ENCODE assay signal across 8 mouse cellular contexts in the genomic region with DNA sequence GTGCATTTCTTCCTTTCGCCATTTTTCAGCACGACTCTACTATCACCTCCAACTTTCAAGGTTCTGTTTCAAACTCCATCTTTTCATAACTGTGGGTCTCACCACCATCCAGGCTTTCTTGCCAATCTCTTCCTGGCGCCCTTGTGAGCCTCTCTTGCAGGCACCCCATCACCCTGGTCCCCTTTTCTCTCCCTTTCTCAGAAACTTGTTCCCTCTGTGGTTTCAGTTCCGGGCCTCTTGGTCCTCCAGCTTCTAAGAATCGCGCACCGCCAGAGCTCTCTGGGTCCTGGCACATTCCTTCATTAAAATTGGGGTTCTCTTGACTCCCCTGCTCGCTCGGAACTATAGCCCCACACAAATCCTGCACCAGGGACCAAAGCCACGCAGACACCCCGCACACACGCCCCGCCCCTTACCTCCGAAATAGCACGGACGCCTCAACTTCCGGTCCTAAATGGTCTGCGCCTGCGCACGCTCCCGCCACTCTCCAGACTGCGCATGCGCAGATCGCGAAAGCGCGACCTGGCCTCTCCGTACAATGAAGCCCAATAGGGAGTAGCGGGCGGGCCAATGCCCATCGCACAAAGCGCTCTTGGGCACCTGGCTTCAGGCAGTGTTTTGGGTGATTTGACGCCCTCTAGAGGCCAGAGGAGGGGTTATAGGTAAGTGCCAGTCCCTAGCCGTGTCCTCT. TPM values are rescaled to one million over a fixed set of nuclear protein-coding genes. Genes with fewer than 3 reads are reported as not detected.
DNase-seq lines count a peak whose midpoint lies in the region; ATAC-seq and TF ChIP-seq lines count a peak whose summit lies in the region.

A gene (minus strand): TSS at position 456 of the 691 bp plus-strand sequence.

- peak within 1 kb of the TSS; percentile 61 for H3K4me3 ChIP-seq in cortical plate, adult 2 months (ENCODE audit: insufficient read depth, low read length)
- H3K4me3 ChIP-seq in megakaryocyte, embryonic 14.5 days (replicated peaks) = peak within 1 kb of the TSS; percentile 93

- H3K9me3 ChIP-seq in megakaryocyte, embryonic 14.5 days = no peaks in the 10 kb centered on the region

- peak; percentile 93 for ATAC-seq in activated CD4-positive, CD25-positive, alpha-beta regulatory T cell, adult 4 months

- peaks cover 28% of the 10 kb centered on the region for H3K36me3 ChIP-seq in megakaryocyte, embryonic 14.5 days (replicated peaks; ENCODE audit: low read length)

- peak; percentile 71 for TF ChIP-seq POLR2A in cortical plate, adult 2 months (IDR thresholded peaks at IDR 0.05; ENCODE audit: extremely low read depth, insufficient read depth, low read length)

- no peaks in the 10 kb centered on the region for H3K4me1 ChIP-seq in cortical plate, adult 2 months (ENCODE audit: control insufficient read depth, insufficient read depth, low read length)
- H3K4me1 ChIP-seq in megakaryocyte, embryonic 14.5 days = peaks cover 29% of the 10 kb centered on the region

- H3K27me3 ChIP-seq in megakaryocyte, embryonic 14.5 days (replicated peaks) = no peaks in the 10 kb centered on the region

- peak; percentile 92 to 95 for DNase-seq in gastrocnemius, adult 8-10 months (ENCODE audit: low spot score in 2 of 2)
- DNase-seq in hindlimb bud, embryonic 11.5 days (ENCODE audit: extremely low spot score, low read depth, low spot score) = peak; percentile 97
- DNase-seq in left cerebral cortex, adult 8-10 months (ENCODE audit: low spot score in 2 of 2) = peak; percentile 93 to 95
- peak; percentile 96 to 97 for DNase-seq in right cerebral cortex, postnatal 10 days (ENCODE audit: low spot score in 2 of 2)
- DNase-seq in urinary bladder, postnatal 25 days (ENCODE audit: low spot score) = peak; percentile 96

- TF ChIP-seq CTCF in cortical plate, adult 2 months (IDR thresholded peaks at IDR 0.05; ENCODE audit: extremely low read depth, insufficient read depth, low read length) = peak; percentile 23; the same call in 1 of the 2 replicates

- H3K27ac ChIP-seq in cortical plate, adult 2 months (ENCODE audit: insufficient read depth, low read length) = peak within 1 kb of the TSS; percentile 50

RNA-seq across cellular contexts. Expression of the gene that starts here (rescaled TPM):
- 10 to 100 TPM in 1 of 2 experiments, 1 to 10 TPM in 1; 7.0 to 10.9 TPM for polyA plus RNA-seq in activated CD4-positive, CD25-positive, alpha-beta regulatory T cell, adult 4 months (2017; shearing (Covaris generic))
- 10.8 and 11.5 TPM in 2 replicates for polyA plus RNA-seq in cortical plate, adult 2 months (2012; rRNA removed)
- 1 to 10 TPM; 2.5 to 5.2 (median 4.0) TPM for total RNA-seq in gastrocnemius, adult 8-10 months (2022)
- 10 to 100 TPM; 12.4 to 14.5 (median 13.4) TPM for total RNA-seq in left cerebral cortex, adult 8-10 months (2022)
- 29.7 and 75.4 TPM in 2 replicates for polyA plus RNA-seq in megakaryocyte, embryonic 14.5 days (2012; ENCODE audit: insufficient read depth, low replicate concordance)

Comparison
In these comparisons a context has a peak if more than half of its experiments do, and no peak if none do; other contexts are left out.
1. Peak in every context shown above with its lines: DNase-seq, ATAC-seq, H3K4me3 ChIP-seq and H3K27ac ChIP-seq.